In genomic region chr5:107403947-107404684, GRCm38 (mm10) we compare ENCODE assay signal across 9 mouse cellular contexts. TPM values are rescaled to one million over a fixed set of nuclear protein-coding genes. Genes with fewer than 3 reads are reported as not detected.
DNase-seq lines count a peak whose midpoint lies in the region; ATAC-seq and TF ChIP-seq lines count a peak whose summit lies in the region.
"Had no signal": no experiment of that assay in that cellular context is flagged by ENCODE, and none has a peak within 500 bp of the region (broad histone marks: within the 10 kb centered on the region; RNA-seq: fewer than 3 reads in every experiment).

No protein-coding gene starts in this region.

- peaks cover 4% of the 10 kb centered on the region; the same call in 1 of the 2 replicates for H3K27me3 ChIP-seq in thymus, adult 2 months (ENCODE audit: control insufficient read depth, insufficient read depth, low read length)
- peaks cover 27% of the 10 kb centered on the region for H3K27me3 ChIP-seq in midbrain, embryonic 15.5 days (replicated peaks)

- no peaks in the 10 kb centered on the region for H3K36me3 ChIP-seq in thymus, adult 2 months (ENCODE audit: control insufficient read depth, insufficient read depth, low read length)
- no peaks in the 10 kb centered on the region for H3K36me3 ChIP-seq in midbrain, embryonic 15.5 days (replicated peaks)

- H3K9ac ChIP-seq in midbrain, embryonic 15.5 days = peak overlapping the region; percentile 54

- no peak for TF ChIP-seq CTCF in thymus, adult 2 months (IDR thresholded peaks at IDR 0.05; ENCODE audit: borderline replicate concordance, control insufficient read depth, extremely low read depth, insufficient read depth, low read length, poor library complexity)

- H3K9me3 ChIP-seq in midbrain, embryonic 15.5 days = no peaks in the 10 kb centered on the region

- no peak overlapping the region for H3K27ac ChIP-seq in thymus, adult 2 months (ENCODE audit: control insufficient read depth, insufficient read depth, low read length)
- no peak overlapping the region for H3K27ac ChIP-seq in midbrain, embryonic 15.5 days

- H3K4me1 ChIP-seq in thymus, adult 2 months (replicated peaks; ENCODE audit: control insufficient read depth, insufficient read depth, low read length) = peaks cover 13% of the 10 kb centered on the region; the same call in 1 of the 2 replicates
- peaks cover 10% of the 10 kb centered on the region; the same call in 1 of the 2 replicates for H3K4me1 ChIP-seq in midbrain, embryonic 15.5 days

- H3K4me2 ChIP-seq in midbrain, embryonic 15.5 days = peak overlapping the region; percentile 93

- TF ChIP-seq POLR2A in thymus, adult 2 months (IDR thresholded peaks at IDR 0.05; ENCODE audit: control insufficient read depth, extremely low read depth, insufficient read depth, low read length, poor library complexity) = no peak

- peak; percentile 61 for DNase-seq in heart, adult 11 months
- DNase-seq in heart, adult 18-20 months = no peak
- DNase-seq in thymus, adult 2 months = no peak
- DNase-seq in thymus, adult 18-20 months = no peak
- peak; percentile 62 to 81 for DNase-seq in layer of hippocampus, adult 18-20 months (ENCODE audit: low spot score in 2 of 2)
- no peak for DNase-seq in gastrocnemius, postnatal 14 days
- no peak for DNase-seq in kidney, adult 11 months

- ATAC-seq in midbrain, embryonic 15.5 days (replicated peaks) = no peak

- 42% methylated on average over 12 of the region's 12 CpGs for WGBS in thymus, adult 2 months
- WGBS in midbrain, embryonic 15.5 days = 20% methylated on average over 12 of the region's 12 CpGs

- H3K4me3 ChIP-seq in thymus, adult 2 months (ENCODE audit: control insufficient read depth, insufficient read depth, low read length) = peak overlapping the region; percentile 76
- peak overlapping the region; percentile 61 for H3K4me3 ChIP-seq in midbrain, embryonic 15.5 days

- intact Hi-C loops in gastrocnemius, postnatal 14 days (cut with DNase I; ENCODE audit: low total_unique reads) = no loop called here

RNA-seq across cellular contexts. Expression of gene Ephx4, which starts 1.6 kb away (rescaled TPM):
- under 1 TPM in 1 of 2 experiments, not detected in 1; 0.60 TPM for total RNA-seq in heart, adult 18-20 months (2021)
- 1.2 and 1.3 TPM in 2 replicates for polyA plus RNA-seq in thymus, adult 2 months (2012; rRNA removed)
- total RNA-seq in layer of hippocampus, adult 18-20 months (2021) = 10 to 100 TPM; 59.1 to 60.8 TPM
- polyA plus RNA-seq in midbrain, embryonic 15.5 days (2015; fragmentation: Nextera tagmentation; extraction: Ambion mirVana) = 1.6 and 2.2 TPM in 2 replicates
- 1 to 10 TPM; 1.4 to 1.7 TPM for total RNA-seq in gastrocnemius, postnatal 14 days (2021)
- polyA plus RNA-seq: C2C12 had no signal

RNA-seq across cellular contexts. Expression of gene Lpcat2b, which starts 27.2 kb away (rescaled TPM):
- not detected for total RNA-seq in heart, adult 18-20 months (2021)
- 0.03 TPM in 1 of 2 replicates, not detected in the other for polyA plus RNA-seq in thymus, adult 2 months (2012; rRNA removed)
- total RNA-seq in layer of hippocampus, adult 18-20 months (2021) = under 1 TPM; 0.10 to 0.18 TPM
- not detected in 2 replicates for polyA plus RNA-seq in midbrain, embryonic 15.5 days (2015; fragmentation: Nextera tagmentation; extraction: Ambion mirVana)
- total RNA-seq in gastrocnemius, postnatal 14 days (2021) = not detected
- polyA plus RNA-seq: C2C12 had no signal

RNA-seq across cellular contexts. Expression of gene Btbd8, which starts 33.7 kb away (rescaled TPM):
- total RNA-seq in heart, adult 18-20 months (2021) = 1 to 10 TPM; 4.2 to 6.5 TPM
- polyA plus RNA-seq in thymus, adult 2 months (2012; rRNA removed) = 4.5 and 4.7 TPM in 2 replicates
- 100 to 1,000 TPM; 105 to 115 TPM for total RNA-seq in layer of hippocampus, adult 18-20 months (2021)
- polyA plus RNA-seq in midbrain, embryonic 15.5 days (2015; fragmentation: Nextera tagmentation; extraction: Ambion mirVana) = 22.4 and 22.5 TPM in 2 replicates
- 10 to 100 TPM in 1 of 2 experiments, 1 to 10 TPM in 1; 9.8 to 16.1 TPM for total RNA-seq in gastrocnemius, postnatal 14 days (2021)

Comparison
In these comparisons a context has a peak if more than half of its experiments do, and no peak if none do; other contexts are left out.
1. DNase-seq: peak in heart, adult 11 months (single experiment) and layer of hippocampus, adult 18-20 months (2 of 2); none in heart, adult 18-20 months (0 of 2), thymus, adult 2 months (single experiment), thymus, adult 18-20 months (0 of 2), gastrocnemius, postnatal 14 days (single experiment) and kidney, adult 11 months (single experiment).
2. RNA of gene Ephx4, which starts 1.6 kb away (total RNA-seq): 59.1 to 60.8 TPM in layer of hippocampus, adult 18-20 months; 1.4 to 1.7 TPM in gastrocnemius, postnatal 14 days and 0.60 TPM in heart, adult 18-20 months; every median in the first group is over 10 times any median in the second.
3. RNA of gene Btbd8, which starts 33.7 kb away (total RNA-seq): 105 to 115 TPM in layer of hippocampus, adult 18-20 months; 9.8 to 16.1 TPM in gastrocnemius, postnatal 14 days and 4.2 to 6.5 TPM in heart, adult 18-20 months; every median in the first group is over 4 times any median in the second.